Mouse (Mus musculus): ENCODE data around the gene Maf. TPM values are rescaled to one million over a fixed set of nuclear protein-coding genes. Genes with fewer than 3 reads are reported as not detected.

Gene Maf
- total and polyA plus RNA-seq, 2 experiments, result 6.4 to 10.6 TPM

- Histone ChIP-seq H3K79me2 (ENCODE audit: control insufficient read depth, insufficient read depth, low read length) (no peaks in the 10 kb centered on the region), H3K36me3 (ENCODE audit: control insufficient read depth, insufficient read depth, low read length) (no peaks in the 10 kb centered on the region), H3K27ac (replicated peaks; ENCODE audit: insufficient read depth, low read depth, low read length) (no peak overlapping the region), H3K4me3 (ENCODE audit: insufficient read depth, low read depth, low read length) (no peak overlapping the region), H3K27me3 (ENCODE audit: control insufficient read depth, insufficient read depth, low read length) (no peaks in the 10 kb centered on the region), H3K9ac (ENCODE audit: low read depth, low read length) (no peak overlapping the region), H3K4me1 (ENCODE audit: control insufficient read depth, insufficient read depth, low read length) (no peaks in the 10 kb centered on the region; the same call in 1 of the 2 replicates)
- DNase-seq (ENCODE audit: extremely low read depth, low read depth, low spot score), result no peak
- 90% methylated on average over 5 of the region's 5 CpGs for WGBS
- TF ChIP-seq CTCF (IDR thresholded peaks at IDR 0.05; ENCODE audit: low read depth, low read length) (no peak), POLR2A (IDR thresholded peaks at IDR 0.05; ENCODE audit: extremely low read depth, insufficient read depth, low read length) (no peak)
These were observed 67.6 kb downstream of the Maf start for GRCm38 (mm10) chr8:115639951-115640350.

DNA sequence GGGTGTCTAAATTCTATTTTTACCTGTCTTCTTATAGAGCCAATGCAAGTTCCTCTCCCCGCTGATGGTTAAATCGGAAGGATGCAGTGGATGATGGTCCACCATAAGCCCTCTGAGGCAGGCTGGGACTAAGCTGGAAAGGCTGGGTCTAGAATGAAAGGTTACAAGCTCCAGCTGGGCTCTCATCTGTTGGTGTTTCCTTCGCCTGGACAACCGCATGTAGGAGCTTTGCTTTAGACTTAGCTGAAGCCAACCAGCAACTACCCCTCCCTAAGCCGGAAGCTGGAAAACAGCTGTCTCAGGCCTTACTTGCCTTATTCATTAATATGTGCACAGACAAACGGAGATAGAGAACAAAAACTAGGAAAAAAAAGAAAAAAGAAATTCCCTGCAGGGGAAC is 70.8 kb downstream of the Maf start:
- TF ChIP-seq POLR2A (IDR thresholded peaks at IDR 0.05; ENCODE audit: extremely low read depth, insufficient read depth, low read length) (no peak), CTCF (IDR thresholded peaks at IDR 0.05; ENCODE audit: low read depth, low read length) (no peak)
- no peaks in the 10 kb centered on the region for H3K79me2 ChIP-seq (ENCODE audit: control insufficient read depth, insufficient read depth, low read length)
- 85% methylated on average over 6 of the region's 6 CpGs for WGBS
- H3K27ac ChIP-seq (replicated peaks; ENCODE audit: insufficient read depth, low read depth, low read length), result no peak overlapping the region
- no peaks in the 10 kb centered on the region for H3K27me3 ChIP-seq (ENCODE audit: control insufficient read depth, insufficient read depth, low read length)
- H3K36me3 ChIP-seq (ENCODE audit: control insufficient read depth, insufficient read depth, low read length), result no peaks in the 10 kb centered on the region
- no peak overlapping the region for H3K4me3 ChIP-seq (ENCODE audit: insufficient read depth, low read depth, low read length)
- no peaks in the 10 kb centered on the region for H3K4me1 ChIP-seq (ENCODE audit: control insufficient read depth, insufficient read depth, low read length)
- DNase-seq (ENCODE audit: extremely low read depth, low read depth, low spot score), result no peak
- H3K9ac ChIP-seq (ENCODE audit: low read depth, low read length), result no peak overlapping the region

Data from liver, adult 2 months (tissue).